Mouse (Mus musculus) ES-E14 (cell line): ENCODE measurements around the gene Ptpn23.

Experiments used
- CHD2 ChIP-seq: IDR thresholded peaks from 2 replicates; pipeline ENCODE4 v1.6.1; 2014; ENCODE audit warnings: mild to moderate bottlenecking, low read depth, low read length, inconsistent platforms
- ZC3H11A ChIP-seq: IDR thresholded peaks from 2 replicates; pipeline ENCODE4 v1.6.1; 2012; ENCODE audit warnings: low read depth, mild to moderate bottlenecking, inconsistent platforms, low read length, borderline replicate concordance
- ZNF384 ChIP-seq: IDR thresholded peaks from 2 replicates; pipeline ENCODE4 v1.6.1; 2012; ENCODE audit warnings: low read depth, low read length, inconsistent platforms

- no peak for TF ChIP-seq ZNF384
- TF ChIP-seq ZC3H11A: no peak
- TF ChIP-seq CHD2: no peak
Observed at GRCm38 (mm10) chr9:110393295-110393694, 14.7 kb downstream of the Ptpn23 start.
